Mouse (Mus musculus) brain, embryonic 14.5 days (tissue): ENCODE data around the gene Slc22a3.

Experiments used
- CTCF ChIP-seq: fragments of 200-500 bp; IDR thresholded peaks from 2 replicates; pipeline ENCODE4 v1.5.1; 2012; ENCODE audit warnings: inconsistent platforms, mild to moderate bottlenecking, moderate library complexity, borderline replicate concordance; ENCODE audit not compliant: insufficient read depth, insufficient read length; ENCODE audit errors: extremely low read depth
- POLR2A ChIP-seq: fragments of 200-500 bp; IDR thresholded peaks from 2 replicates; pipeline ENCODE4 v1.6.1; 2012; ENCODE audit warnings: mild to moderate bottlenecking, inconsistent platforms, borderline replicate concordance; ENCODE audit not compliant: poor library complexity, insufficient read depth, insufficient read length, severe bottlenecking; ENCODE audit errors: extremely low read depth

DNA sequence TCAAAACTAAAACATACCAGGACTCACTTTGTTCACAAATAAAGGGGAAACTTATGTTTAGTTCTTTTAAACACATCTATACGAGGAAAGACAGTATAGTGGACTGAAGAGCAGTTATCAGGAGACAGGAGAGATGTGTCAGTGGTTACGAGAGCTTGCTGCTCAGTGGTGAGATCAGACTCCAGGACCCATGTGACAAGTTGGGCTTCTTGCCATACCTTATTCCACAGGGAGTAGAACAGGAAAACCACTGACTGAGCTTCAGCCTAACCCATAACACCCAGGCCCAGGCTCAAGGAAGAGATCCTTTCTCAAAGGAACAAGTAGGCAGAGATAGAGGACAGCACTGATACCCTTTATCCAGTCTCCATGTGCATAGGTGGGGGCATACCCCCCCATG lies 62.9 kb downstream of the Slc22a3 start:
- TF ChIP-seq CTCF (no peak), POLR2A (no peak)
